Mouse (Mus musculus) MEL (cell line): ENCODE results near the gene 3110082I17Rik. TPM values are rescaled to one million over a fixed set of nuclear protein-coding genes. Genes with fewer than 3 reads are reported as not detected.

Experiments used
- DNase-seq: peaks from one replicate; pipeline ENCODE4 v3.0.0; 2011; ENCODE audit warnings: low read depth, low spot score
- H3K27ac ChIP-seq: 2 replicates; pipeline ENCODE4 v1.5.1; 2012; ENCODE audit warnings: low read depth, mild to moderate bottlenecking, control low read depth, low read length, moderate library complexity; ENCODE audit not compliant: control insufficient read depth
- H3K27me3 ChIP-seq, 2 experiments: fragments of 150-350 bp in 1 of 2; sonication (generic) in 1 of 2; 2 replicates each; pipeline ENCODE4 v1.6.1; 2012; ENCODE audit warnings: low read length in 2 of 2, mild to moderate bottlenecking in 2 of 2, improper control_type of control experiment in 1 of 2, moderate library complexity in 1 of 2; ENCODE audit not compliant: insufficient read depth in 2 of 2, control insufficient read depth in 1 of 2
- H3K36me3 ChIP-seq, 2 experiments: 2 replicates each; pipeline ENCODE4 v1.6.1; 2012 to 2014; ENCODE audit warnings: low read length in 2 of 2, improper control_type of control experiment in 1 of 2, inconsistent platforms in 1 of 2, mild to moderate bottlenecking in 1 of 2; ENCODE audit not compliant: insufficient read depth in 2 of 2, control insufficient read depth in 1 of 2
- H3K4me1 ChIP-seq, 2 experiments: fragments of 150-350 bp in 1 of 2; sonication (generic) in 1 of 2; 2 replicates each; pipeline ENCODE4 v1.6.1; 2012; ENCODE audit warnings: low read length in 2 of 2, improper control_type of control experiment in 1 of 2, mild to moderate bottlenecking in 1 of 2; ENCODE audit not compliant: insufficient read depth in 2 of 2, control insufficient read depth in 1 of 2
- H3K4me3 ChIP-seq, 2 experiments: fragments of 150-350 bp in 1 of 2; sonication (generic) in 1 of 2; 2 replicates each; pipeline ENCODE4 v1.5.1; 2012; ENCODE audit warnings: low read depth in 2 of 2, low read length in 2 of 2, mild to moderate bottlenecking in 2 of 2, moderate library complexity in 2 of 2, control low read depth in 1 of 2, improper control_type of control experiment in 1 of 2; ENCODE audit not compliant: control insufficient read depth in 1 of 2, insufficient read depth in 1 of 2
- H3K79me2 ChIP-seq: 2 replicates; pipeline ENCODE4 v1.6.1; 2012; ENCODE audit warnings: mild to moderate bottlenecking, low read length, moderate library complexity; ENCODE audit not compliant: control insufficient read depth, poor library complexity, insufficient read depth
- H3K9ac ChIP-seq: 2 replicates; pipeline ENCODE4 v1.6.1; 2012; ENCODE audit warnings: low read depth, mild to moderate bottlenecking, control low read depth, low read length, moderate library complexity; ENCODE audit not compliant: control insufficient read depth, poor library complexity, severe bottlenecking
- H3K9me3 ChIP-seq: fragments of 150-350 bp; sonication (generic); replicated peaks from 2 replicates; pipeline ENCODE4 v1.6.1; 2012; ENCODE audit warnings: mild to moderate bottlenecking, low read length, improper control_type of control experiment, moderate library complexity; ENCODE audit not compliant: insufficient read depth
- BHLHE40 ChIP-seq: IDR thresholded peaks from 2 replicates; pipeline ENCODE4 v1.6.1; 2012; ENCODE audit warnings: low read depth, mild to moderate bottlenecking, inconsistent platforms, low read length, improper control_type of control experiment, borderline replicate concordance
- CHD1 ChIP-seq: IDR thresholded peaks from 2 replicates; pipeline ENCODE4 v1.6.1; 2012; ENCODE audit warnings: low read depth, mild to moderate bottlenecking, inconsistent platforms, low read length, improper control_type of control experiment
- E2F4 ChIP-seq: IDR thresholded peaks from 2 replicates; pipeline ENCODE4 v1.6.1; 2011; ENCODE audit warnings: low read depth, low read length, improper control_type of control experiment, borderline replicate concordance
- ELF1 ChIP-seq: IDR thresholded peaks from 2 replicates; pipeline ENCODE4 v1.6.1; 2014; ENCODE audit warnings: low read depth, mild to moderate bottlenecking, inconsistent platforms, low read length, improper control_type of control experiment, moderate library complexity
- EP300 ChIP-seq, 2 experiments: IDR thresholded peaks; 2 replicates each; pipeline ENCODE4 v1.6.1; 2011; ENCODE audit warnings: improper control_type of control experiment in 2 of 2, low read length in 2 of 2, low read depth in 1 of 2, mild to moderate bottlenecking in 1 of 2
- ETS1 ChIP-seq: IDR thresholded peaks from 2 replicates; pipeline ENCODE4 v1.6.1; 2012; ENCODE audit warnings: low read depth, mild to moderate bottlenecking, inconsistent platforms, low read length, improper control_type of control experiment, moderate library complexity
- GABPA ChIP-seq: IDR thresholded peaks from 2 replicates; pipeline ENCODE4 v1.6.1; 2012; ENCODE audit warnings: low read depth, mild to moderate bottlenecking, inconsistent platforms, low read length, improper control_type of control experiment, moderate library complexity
- GATA1 ChIP-seq: IDR thresholded peaks from 2 replicates; pipeline ENCODE4 v1.6.1; 2011; ENCODE audit warnings: low read depth, low read length, improper control_type of control experiment
- HCFC1 ChIP-seq: IDR thresholded peaks from 2 replicates; pipeline ENCODE4 v1.6.1; 2012; ENCODE audit warnings: low read depth, mild to moderate bottlenecking, inconsistent platforms, low read length, improper control_type of control experiment, moderate library complexity
- JUND ChIP-seq: IDR thresholded peaks from 2 replicates; pipeline ENCODE4 v1.6.1; 2011; ENCODE audit warnings: low read depth, mild to moderate bottlenecking, improper control_type of control experiment, low read length
- KAT2A ChIP-seq: conservative IDR thresholded peaks from 2 replicates; pipeline ENCODE4 v1.6.1; 2012; ENCODE audit warnings: low read depth, low read length, improper control_type of control experiment, inconsistent platforms
- MAFK ChIP-seq: IDR thresholded peaks from 2 replicates; pipeline ENCODE4 v1.6.1; 2011; ENCODE audit warnings: low read depth, mild to moderate bottlenecking, low read length, improper control_type of control experiment, borderline replicate concordance
- MAX ChIP-seq: IDR thresholded peaks from 2 replicates; pipeline ENCODE4 v1.6.1; 2011; ENCODE audit warnings: low read length, improper control_type of control experiment
- MAZ ChIP-seq: IDR thresholded peaks from 2 replicates; pipeline ENCODE4 v1.6.1; 2012; ENCODE audit warnings: low read depth, mild to moderate bottlenecking, inconsistent platforms, low read length, improper control_type of control experiment
- MXI1 ChIP-seq: IDR thresholded peaks from 2 replicates; pipeline ENCODE4 v1.6.1; 2011; ENCODE audit warnings: mild to moderate bottlenecking, low read depth, low read length, improper control_type of control experiment
- MYB ChIP-seq: IDR thresholded peaks from 2 replicates; pipeline ENCODE4 v1.6.1; 2011; ENCODE audit warnings: mild to moderate bottlenecking, low read depth, low read length, improper control_type of control experiment
- NELFE ChIP-seq: IDR thresholded peaks from 2 replicates; pipeline ENCODE4 v1.6.1; 2011; ENCODE audit warnings: low read depth, low read length, improper control_type of control experiment
- POLR2A ChIP-seq, 2 experiments: IDR thresholded peaks; 2 replicates each; pipeline ENCODE4 v1.6.1; 2011 to 2012; ENCODE audit warnings: low read length in 2 of 2, mild to moderate bottlenecking in 2 of 2, control low read depth in 1 of 2, improper control_type of control experiment in 1 of 2, low read depth in 1 of 2, moderate library complexity in 1 of 2; ENCODE audit not compliant: control insufficient read depth in 1 of 2, insufficient read depth in 1 of 2, poor library complexity in 1 of 2
- POLR2AphosphoS2 ChIP-seq: IDR thresholded peaks from 2 replicates; pipeline ENCODE4 v1.6.1; 2011; ENCODE audit warnings: low read length, improper control_type of control experiment
- POLR2AphosphoS5 ChIP-seq: IDR thresholded peaks from 2 replicates; pipeline ENCODE4 v1.6.1; 2012; ENCODE audit warnings: low read depth, borderline replicate concordance, mild to moderate bottlenecking, inconsistent platforms, low read length, moderate library complexity, mixed read lengths
- RAD21 ChIP-seq: IDR thresholded peaks from 2 replicates; pipeline ENCODE4 v1.6.1; 2011; ENCODE audit warnings: mild to moderate bottlenecking, low read depth, low read length, improper control_type of control experiment
- RCOR1 ChIP-seq: IDR thresholded peaks from 2 replicates; pipeline ENCODE4 v1.6.1; 2012; ENCODE audit warnings: low read depth, mild to moderate bottlenecking, inconsistent platforms, low read length, improper control_type of control experiment
- SIN3A ChIP-seq: IDR thresholded peaks from 2 replicates; pipeline ENCODE4 v1.6.1; 2012; ENCODE audit warnings: low read length, improper control_type of control experiment, inconsistent platforms
- SMC3 ChIP-seq: IDR thresholded peaks from 2 replicates; pipeline ENCODE4 v1.6.1; 2011; ENCODE audit warnings: low read depth, low read length, improper control_type of control experiment
- TAL1 ChIP-seq: IDR thresholded peaks from 2 replicates; pipeline ENCODE4 v1.6.1; 2012; ENCODE audit warnings: mild to moderate bottlenecking, inconsistent platforms, low read length, moderate library complexity, mixed read lengths
- TBP ChIP-seq: IDR thresholded peaks from 2 replicates; pipeline ENCODE4 v1.8.0; 2011; ENCODE audit warnings: low read depth, low read length, improper control_type of control experiment
- TCF12 ChIP-seq: IDR thresholded peaks from 2 replicates; pipeline ENCODE4 v1.6.1; 2014; ENCODE audit warnings: low read depth, mild to moderate bottlenecking, inconsistent platforms, low read length, improper control_type of control experiment, moderate library complexity
- UBTF ChIP-seq: IDR thresholded peaks from 2 replicates; pipeline ENCODE4 v1.6.1; 2012; ENCODE audit warnings: low read depth, mild to moderate bottlenecking, inconsistent platforms, low read length, improper control_type of control experiment, moderate library complexity, borderline replicate concordance; ENCODE audit not compliant: insufficient read depth
- USF1 ChIP-seq: IDR thresholded peaks from 2 replicates; pipeline ENCODE4 v1.6.1; 2014; ENCODE audit warnings: low read depth, mild to moderate bottlenecking, inconsistent platforms, low read length, improper control_type of control experiment, moderate library complexity
- ZKSCAN1 ChIP-seq: IDR thresholded peaks from 2 replicates; pipeline ENCODE4 v1.6.1; 2012; ENCODE audit warnings: low read depth, mild to moderate bottlenecking, inconsistent platforms, low read length, improper control_type of control experiment, moderate library complexity
- polyA plus RNA-seq, 2 experiments: library from polyadenylated mRNA; stranded (reverse) in 1 of 2; unstranded in 1 of 2; fragments of >175 nt in 1 of 2; fragments of >200 nt in 1 of 2; gene quantifications; 2 replicates each; pipeline versions ENCODE4 v1.2.1 to v1.2.4; 2012; ENCODE audit warnings: low replicate concordance in 2 of 2, low read depth in 1 of 2; ENCODE audit not compliant: insufficient read length in 2 of 2, insufficient read depth in 1 of 2, missing spikeins in 1 of 2
- total RNA-seq: library from RNA; depleted of rRNA; stranded (reverse); fragments of 300-350 nt; gene quantifications from 2 replicates; pipeline ENCODE4 v1.2.3, GENCODE M21; 2012

3110082I17Rik gene
- total and polyA plus RNA-seq, 3 experiments = 58.1 to 79.5 TPM; not detected in 1

- TF ChIP-seq MAZ = peak; percentile 83
- TF ChIP-seq NELFE = peak; percentile 65
- peak; percentile 97 for TF ChIP-seq MAX
- no peak for TF ChIP-seq ZKSCAN1
- TF ChIP-seq TBP = no peak; the same call in 1 of the 2 replicates
- peak; percentile 71 for TF ChIP-seq MYB
- TF ChIP-seq HCFC1 = peak; percentile 45
- TF ChIP-seq GABPA = 0 out of 2 replicates have a peak, but pooled peaks have one; percentile 17
- no peak for TF ChIP-seq RAD21
- peak; percentile 99 for TF ChIP-seq MXI1
- TF ChIP-seq EP300 (IDR thresholded peaks at IDR 0.05; ENCODE audit: low read depth in 1 of 2, low read length in 2 of 2) = peak in 1 of 2 experiments; percentile 85; a peak in 3 of 4 replicates
- TF ChIP-seq E2F4 = no peak
- peak; percentile 95 for TF ChIP-seq BHLHE40
- TF ChIP-seq, all 39 proteins: peak for 23
Observed at GRCm38 (mm10) chr5:139382760-139383159, 77.6 kb downstream of the 3110082I17Rik start (continued).

GRCm38 (mm10) chr5:139381586-139382513 is 78.5 kb downstream of the 3110082I17Rik start:
- Histone ChIP-seq H3K36me3 (peaks cover 0 to 30% of the 10 kb centered on the region in 2 experiments; a peak in 2 of 4 replicates), H3K4me1 (peaks cover 18 to 36% of the 10 kb centered on the region in 2 experiments), H3K27ac (peak overlapping the region; percentile 98)
- TF ChIP-seq USF1 (no peak), ZKSCAN1 (no peak), CHD1 (0 out of 2 replicates have a peak, but pooled peaks have one; percentile 61), JUND (no peak), BHLHE40 (peak; percentile 94), RCOR1 (peak; percentile 77), HCFC1 (no peak), POLR2AphosphoS5 (no peak), POLR2AphosphoS2 (no peak), ETS1 (peak; percentile 99), MXI1 (peak; percentile 65), POLR2A (IDR thresholded peaks at IDR 0.05; ENCODE audit: control insufficient read depth in 1 of 2, insufficient read depth in 1 of 2, low read depth in 1 of 2, low read length in 2 of 2, poor library complexity in 1 of 2) (peak in 1 of 2 experiments; percentile 2; a peak in 1 of 4 replicates), KAT2A (no peak), GABPA (no peak), RAD21 (no peak), ELF1 (no peak), TAL1 (peak; percentile 73), TCF12 (peak; percentile 96), SIN3A (peak; percentile 92), TBP (0 out of 2 replicates have a peak, but pooled peaks have one; percentile 50), MAFK (no peak; the same call in 1 of the 2 replicates), EP300 (IDR thresholded peaks at IDR 0.05; ENCODE audit: low read depth in 1 of 2, low read length in 2 of 2) (peak; percentile 91 to 95), MYB (no peak), E2F4 (no peak), GATA1 (peak; percentile 98), SMC3 (no peak), UBTF (no peak), NELFE (no peak)

More at GRCm38 (mm10) chr5:139381586-139382513, 78.5 kb downstream of the 3110082I17Rik start:
- H3K79me2 ChIP-seq = peaks cover 14% of the 10 kb centered on the region
- H3K9ac ChIP-seq = peak overlapping the region; percentile 81
- peak overlapping the region; percentile 14 to 66; a peak in 3 of 4 replicates for H3K4me3 ChIP-seq
- peak; percentile 92 for DNase-seq
- H3K27me3 ChIP-seq = no peaks in the 10 kb centered on the region
- H3K9me3 ChIP-seq = no peaks in the 10 kb centered on the region
